Mouse (Mus musculus): Measurements from ENCODE around the gene Acot2.

GRCm38 (mm10) chr12:83951711-83952575, 35.7 kb upstream of the Acot2 start:
- no peak for TF ChIP-seq POLR2A (IDR thresholded peaks at IDR 0.05; ENCODE audit: insufficient read depth, low read depth, low read length)
- no peak for TF ChIP-seq CTCF (IDR thresholded peaks at IDR 0.05; ENCODE audit: insufficient read depth, low read depth, low read length)
